Mouse (Mus musculus) granulocyte monocyte progenitor cell, adult 5-6 weeks (primary cell): ENCODE data around the gene Olfr891. TPM values are rescaled to one million over a fixed set of nuclear protein-coding genes. Genes with fewer than 3 reads are reported as not detected.
"Not testable (repeated sequence)": the region's sequence is repeated elsewhere in the genome, so short reads cannot be mapped to it uniquely, and the experiment has no call there.

Experiments used
- ATAC-seq: replicated peaks from 2 replicates; pipeline ENCODE4 v1.8.0; 2016; ENCODE audit warnings: mild to moderate bottlenecking, moderate TSS enrichment, inconsistent platforms; ENCODE audit not compliant: poor library complexity, severe bottlenecking
- total RNA-seq, 2 experiments: library from RNA; stranded (forward) in 1 of 2; stranded (reverse) in 1 of 2; fragments of 200-712, 200-1000 nt in 1 of 2; fragments of >200 nt in 1 of 2; fragmentation: Nextera tagmentation in 1 of 2; gene quantifications; 2 replicates each; pipeline ENCODE4 v1.2.3; 2014 to 2017

Gene Olfr891
- total RNA-seq (2014; fragmentation: Nextera tagmentation) (not detected in 2 replicates), total RNA-seq (2017) (not detected in 2 replicates)

- ATAC-seq = no peak
Measured at GRCm38 (mm10) chr9:38180721-38181120, at the start of gene Olfr891. Gene Olfr891, minus strand, starts transcription at chr9:38180821.

DNA sequence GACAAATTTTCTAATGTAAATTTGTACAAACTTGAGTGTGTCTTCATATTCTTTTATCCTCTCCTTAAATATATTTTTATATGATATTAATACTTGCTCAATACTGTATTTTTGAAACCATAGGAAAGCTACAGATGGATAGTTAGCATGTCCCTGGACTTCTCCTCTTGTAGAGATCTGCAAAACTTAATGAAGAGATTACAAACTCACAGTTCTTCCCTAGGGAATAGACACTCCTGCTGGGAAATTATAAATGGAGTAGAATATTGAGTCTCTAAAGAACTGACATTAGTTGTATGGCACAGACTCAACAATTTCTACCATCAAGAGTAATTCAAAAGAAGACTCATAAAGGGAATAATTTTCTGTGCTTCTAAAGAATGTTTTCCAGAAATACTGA is 37.1 kb upstream of the Olfr891 start, which contains the start of gene Olfr894:
TSS of gene Olfr894 (plus strand) at position 301 of the 400 bp plus-strand sequence.
- ATAC-seq = no peak

- ATAC-seq = no peak
Measured at GRCm38 (mm10) chr9:38208065-38208464, 27.4 kb upstream of the Olfr891 start, which contains the start of gene Olfr893. Gene Olfr893, plus strand, starts transcription at chr9:38208365.

DNA sequence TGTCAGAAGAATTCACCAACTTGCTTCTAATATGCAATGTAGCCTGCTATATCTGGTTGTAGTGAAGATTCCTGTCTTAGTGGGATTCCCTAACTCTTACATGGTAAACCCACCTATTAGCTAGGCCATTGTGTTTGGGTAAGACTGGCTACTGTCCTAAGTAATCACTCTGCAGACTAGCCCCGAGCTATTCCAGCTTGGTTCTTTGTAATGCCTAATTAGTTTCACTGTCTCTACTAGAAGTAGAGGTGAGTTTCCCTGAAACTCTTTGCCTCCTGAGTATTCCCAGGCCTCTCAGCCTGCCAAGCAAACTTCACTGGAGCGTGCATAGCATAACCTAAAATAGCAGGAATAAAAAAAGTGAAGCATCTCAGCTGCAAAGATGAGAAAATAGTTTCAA is 12.3 kb downstream of the Olfr891 start:
- not testable (repeated sequence) for ATAC-seq

- ATAC-seq = no peak
Measured at GRCm38 (mm10) chr9:38142217-38142616, 38.4 kb downstream of the Olfr891 start, which contains the start of gene Olfr890. Gene Olfr890, plus strand, starts transcription at chr9:38142517.

Other genes starting within 250 kb of the Olfr891 start
- gene Olfr881, start 189.0 kb downstream of the Olfr891 start, total RNA-seq (2014; fragmentation: Nextera tagmentation) = not detected in 2 replicates
- not detected in 2 replicates for gene Olfr881, start 189.0 kb downstream of the Olfr891 start, total RNA-seq (2017)
- not detected in 2 replicates for gene Olfr883, start 155.0 kb downstream of the Olfr891 start, total RNA-seq (2014; fragmentation: Nextera tagmentation)
- gene Olfr883, start 155.0 kb downstream of the Olfr891 start, total RNA-seq (2017) = not detected in 2 replicates
- not detected in 2 replicates for gene Olfr884, start 134.3 kb downstream of the Olfr891 start, total RNA-seq (2014; fragmentation: Nextera tagmentation)
- not detected in 2 replicates for gene Olfr884, start 134.3 kb downstream of the Olfr891 start, total RNA-seq (2017)
- gene Olfr885, start 119.5 kb downstream of the Olfr891 start, total RNA-seq (2014; fragmentation: Nextera tagmentation) = not detected in 2 replicates
- gene Olfr885, start 119.5 kb downstream of the Olfr891 start, total RNA-seq (2017) = not detected in 2 replicates
- gene Olfr887, start 96.7 kb downstream of the Olfr891 start, total RNA-seq (2014; fragmentation: Nextera tagmentation) = not detected in 2 replicates
- not detected in 2 replicates for gene Olfr887, start 96.7 kb downstream of the Olfr891 start, total RNA-seq (2017)
- not detected in 2 replicates for gene Olfr888, start 72.7 kb downstream of the Olfr891 start, total RNA-seq (2014; fragmentation: Nextera tagmentation)
- gene Olfr888, start 72.7 kb downstream of the Olfr891 start, total RNA-seq (2017) = not detected in 2 replicates
- gene Olfr889, start 65.6 kb downstream of the Olfr891 start, total RNA-seq (2014; fragmentation: Nextera tagmentation) = not detected in 2 replicates
- gene Olfr889, start 65.6 kb downstream of the Olfr891 start, total RNA-seq (2017) = not detected in 2 replicates
- not detected in 2 replicates for gene Olfr890, start 38.3 kb downstream of the Olfr891 start, total RNA-seq (2014; fragmentation: Nextera tagmentation)
- gene Olfr890, start 38.3 kb downstream of the Olfr891 start, total RNA-seq (2017) = not detected in 2 replicates
- not detected in 2 replicates for gene Olfr893, start 27.5 kb upstream of the Olfr891 start, total RNA-seq (2014; fragmentation: Nextera tagmentation)
- not detected in 2 replicates for gene Olfr893, start 27.5 kb upstream of the Olfr891 start, total RNA-seq (2017)
- not detected in 2 replicates for gene Olfr894, start 37.2 kb upstream of the Olfr891 start, total RNA-seq (2014; fragmentation: Nextera tagmentation)
- not detected in 2 replicates for gene Olfr894, start 37.2 kb upstream of the Olfr891 start, total RNA-seq (2017)
- not detected in 2 replicates for gene Olfr143, start 72.0 kb upstream of the Olfr891 start, total RNA-seq (2014; fragmentation: Nextera tagmentation)
- not detected in 2 replicates for gene Olfr143, start 72.0 kb upstream of the Olfr891 start, total RNA-seq (2017)
- not detected in 2 replicates for gene Olfr895, start 87.0 kb upstream of the Olfr891 start, total RNA-seq (2014; fragmentation: Nextera tagmentation)
- not detected in 2 replicates for gene Olfr895, start 87.0 kb upstream of the Olfr891 start, total RNA-seq (2017)
- gene Olfr896-ps1, start 110.3 kb upstream of the Olfr891 start, total RNA-seq (2014; fragmentation: Nextera tagmentation) = not detected in 2 replicates
- not detected in 2 replicates for gene Olfr896-ps1, start 110.3 kb upstream of the Olfr891 start, total RNA-seq (2017)
- not detected in 2 replicates for gene Olfr25, start 148.2 kb upstream of the Olfr891 start, total RNA-seq (2014; fragmentation: Nextera tagmentation)
- gene Olfr25, start 148.2 kb upstream of the Olfr891 start, total RNA-seq (2017) = not detected in 2 replicates
- gene Olfr898, start 167.6 kb upstream of the Olfr891 start, total RNA-seq (2014; fragmentation: Nextera tagmentation) = not detected in 2 replicates
- gene Olfr898, start 167.6 kb upstream of the Olfr891 start, total RNA-seq (2017) = not detected in 2 replicates
- gene Olfr250, start 186.1 kb upstream of the Olfr891 start, total RNA-seq (2014; fragmentation: Nextera tagmentation) = not detected in 2 replicates
- not detected in 2 replicates for gene Olfr250, start 186.1 kb upstream of the Olfr891 start, total RNA-seq (2017)
- not detected in 2 replicates for gene Olfr251, start 196.3 kb upstream of the Olfr891 start, total RNA-seq (2014; fragmentation: Nextera tagmentation)
- not detected in 2 replicates for gene Olfr251, start 196.3 kb upstream of the Olfr891 start, total RNA-seq (2017)
- gene Olfr147, start 220.9 kb upstream of the Olfr891 start, total RNA-seq (2014; fragmentation: Nextera tagmentation) = not detected in 2 replicates
- gene Olfr147, start 220.9 kb upstream of the Olfr891 start, total RNA-seq (2017) = not detected in 2 replicates
- gene Olfr901, start 248.6 kb upstream of the Olfr891 start, total RNA-seq (2014; fragmentation: Nextera tagmentation) = not detected in 2 replicates
- gene Olfr901, start 248.6 kb upstream of the Olfr891 start, total RNA-seq (2017) = not detected in 2 replicates